ENCODE assay signal across 8 mouse cellular contexts in genomic region chr1:130715561-130716217, GRCm38 (mm10). TPM values are rescaled to one million over a fixed set of nuclear protein-coding genes. Genes with fewer than 3 reads are reported as not detected.
DNase-seq lines count a peak whose midpoint lies in the region; ATAC-seq and TF ChIP-seq lines count a peak whose summit lies in the region.

Gene Gm29427 (minus strand): TSS chr1:130715799.

- no peak for TF ChIP-seq POLR2A in bone marrow macrophage, adult 2 months (IDR thresholded peaks at IDR 0.05; ENCODE audit: borderline replicate concordance, low read depth, low read length)
- peak; percentile 82 for TF ChIP-seq POLR2A in embryonic fibroblast, embryonic 13.5 days (IDR thresholded peaks at IDR 0.05; ENCODE audit: low read depth, low read length)
- TF ChIP-seq POLR2A in liver, adult 2 months (IDR thresholded peaks at IDR 0.05; ENCODE audit: extremely low read depth, insufficient read depth, low read length): peak; percentile 77
- peak; percentile 65 for TF ChIP-seq POLR2A in myocyte (IDR thresholded peaks at IDR 0.05; ENCODE audit: insufficient read length, low read depth)

- H3K27me3 ChIP-seq in heart, embryonic 11.5 days (ENCODE audit: control insufficient read depth, insufficient read depth, low read length): no peaks in the 10 kb centered on the region; the same call in 1 of the 2 replicates
- H3K27me3 ChIP-seq in kidney, embryonic 16.5 days (ENCODE audit: insufficient read depth, low read length): no peaks in the 10 kb centered on the region
- H3K27me3 ChIP-seq in liver, adult 2 months (ENCODE audit: control insufficient read depth, insufficient read depth, low read length): no peaks in the 10 kb centered on the region
- H3K27me3 ChIP-seq in myocyte (ENCODE audit: control insufficient read depth, insufficient read depth, insufficient read length): no peaks in the 10 kb centered on the region
- H3K27me3 ChIP-seq in splenic B cell, adult 2 months (ENCODE audit: control insufficient read depth, insufficient read depth, low read length, poor library complexity, severe bottlenecking): no peaks in the 10 kb centered on the region; the same call in 1 of the 2 replicates

- peak within 1 kb of the TSS; percentile 89 for H3K4me3 ChIP-seq in bone marrow macrophage, adult 2 months (ENCODE audit: insufficient read depth, low read length)
- peak within 1 kb of the TSS; percentile 91 for H3K4me3 ChIP-seq in embryonic fibroblast, embryonic 13.5 days (ENCODE audit: insufficient read depth, low read length)
- H3K4me3 ChIP-seq in heart, embryonic 11.5 days (ENCODE audit: low read depth, low read length): peak within 1 kb of the TSS; percentile 98
- peak within 1 kb of the TSS; percentile 91 for H3K4me3 ChIP-seq in kidney, embryonic 16.5 days (ENCODE audit: low read length)
- H3K4me3 ChIP-seq in liver, adult 2 months (ENCODE audit: insufficient read depth, low read depth, low read length): peak within 1 kb of the TSS; percentile 80
- peak within 1 kb of the TSS; percentile 99 for H3K4me3 ChIP-seq in myocyte

- H3K9ac ChIP-seq in heart, embryonic 11.5 days (ENCODE audit: low read depth, low read length): peak within 1 kb of the TSS; percentile 96
- peak within 1 kb of the TSS; percentile 88 for H3K9ac ChIP-seq in kidney, embryonic 16.5 days (replicated peaks; ENCODE audit: low read length)
- H3K9ac ChIP-seq in liver, adult 2 months (ENCODE audit: low read depth, low read length): peak within 1 kb of the TSS; percentile 83

- TF ChIP-seq CTCF in bone marrow macrophage, adult 2 months (IDR thresholded peaks at IDR 0.05; ENCODE audit: low read depth, low read length): no peak
- no peak for TF ChIP-seq CTCF in embryonic fibroblast, embryonic 13.5 days (IDR thresholded peaks at IDR 0.05; ENCODE audit: borderline replicate concordance, insufficient read depth, low read length)
- no peak for TF ChIP-seq CTCF in liver, adult 2 months (IDR thresholded peaks at IDR 0.05; ENCODE audit: low read depth, low read length)

- 0% methylated on average over 38 of the region's 38 CpGs for WGBS in heart, embryonic 11.5 days (ENCODE audit: insufficient replicate concordance)
- WGBS in kidney, embryonic 16.5 days: 0% methylated on average over 37 of the region's 38 CpGs
- WGBS in liver, adult 2 months: under 1% methylated on average over 38 of the region's 38 CpGs

- H3K79me2 ChIP-seq in liver, adult 2 months (ENCODE audit: control insufficient read depth, insufficient read depth, low read length): peaks cover 15% of the 10 kb centered on the region; the same call in 1 of the 2 replicates
- peaks cover 37% of the 10 kb centered on the region for H3K79me2 ChIP-seq in myocyte (ENCODE audit: control insufficient read depth, insufficient read depth)

- H3K27ac ChIP-seq in bone marrow macrophage, adult 2 months (ENCODE audit: insufficient read depth, low read depth, low read length): peak within 1 kb of the TSS; percentile 60
- H3K27ac ChIP-seq in embryonic fibroblast, embryonic 13.5 days (ENCODE audit: insufficient read depth, low read length): 0 out of 2 replicates have a peak within 1 kb of the TSS, but pooled peaks have one; percentile 47
- peak within 1 kb of the TSS; percentile 87 for H3K27ac ChIP-seq in heart, embryonic 11.5 days (ENCODE audit: low read depth, low read length)
- H3K27ac ChIP-seq in kidney, embryonic 16.5 days (ENCODE audit: low read length): peak within 1 kb of the TSS; percentile 78
- peak within 1 kb of the TSS; percentile 89 for H3K27ac ChIP-seq in liver, adult 2 months (replicated peaks; ENCODE audit: insufficient read depth, low read depth, low read length)

- no peaks in the 10 kb centered on the region for H3K9me3 ChIP-seq in heart, embryonic 11.5 days (replicated peaks; ENCODE audit: control insufficient read depth, low read length)
- no peaks in the 10 kb centered on the region for H3K9me3 ChIP-seq in kidney, embryonic 16.5 days (ENCODE audit: low read length)

- H3K36me3 ChIP-seq in heart, embryonic 11.5 days (ENCODE audit: control insufficient read depth, insufficient read depth, low read length): no peaks in the 10 kb centered on the region
- H3K36me3 ChIP-seq in kidney, embryonic 16.5 days (ENCODE audit: insufficient read depth, low read length): 0 out of 2 replicates have a peak, but pooled peaks cover 3% of the 10 kb centered on the region
- peaks cover 13% of the 10 kb centered on the region for H3K36me3 ChIP-seq in liver, adult 2 months (ENCODE audit: control insufficient read depth, insufficient read depth, low read length)
- peaks cover 7% of the 10 kb centered on the region for H3K36me3 ChIP-seq in myocyte (ENCODE audit: control insufficient read depth, insufficient read depth)
- H3K36me3 ChIP-seq in splenic B cell, adult 2 months (ENCODE audit: control insufficient read depth, insufficient read depth, low read length, poor library complexity, severe bottlenecking): peaks cover 1% of the 10 kb centered on the region; the same call in 1 of the 2 replicates

- H3ac ChIP-seq in myocyte (ENCODE audit: control insufficient read depth, insufficient read length): peak within 1 kb of the TSS; percentile 81

- peak; percentile 91 for ATAC-seq in heart, embryonic 11.5 days (replicated peaks; ENCODE audit: insufficient number of reproducible peaks, low FRiP score, low TSS enrichment)
- ATAC-seq in kidney, embryonic 16.5 days (ENCODE audit: low FRiP score, low TSS enrichment): peak; percentile 97

- H3K4me1 ChIP-seq in bone marrow macrophage, adult 2 months (ENCODE audit: control insufficient read depth, insufficient read depth, low read length): peaks cover 15% of the 10 kb centered on the region
- H3K4me1 ChIP-seq in embryonic fibroblast, embryonic 13.5 days (ENCODE audit: control insufficient read depth, insufficient read depth, low read length): no peaks in the 10 kb centered on the region; the same call in 1 of the 2 replicates
- H3K4me1 ChIP-seq in heart, embryonic 11.5 days (ENCODE audit: control insufficient read depth, insufficient read depth, low read length): peaks cover 2% of the 10 kb centered on the region; the same call in 1 of the 2 replicates
- H3K4me1 ChIP-seq in kidney, embryonic 16.5 days (ENCODE audit: insufficient read depth, low read length): peaks cover 11% of the 10 kb centered on the region
- peaks cover 7% of the 10 kb centered on the region for H3K4me1 ChIP-seq in liver, adult 2 months (ENCODE audit: control insufficient read depth, insufficient read depth, low read length)

- DNase-seq in A20 (ENCODE audit: low read depth, low spot score): peak; percentile 97
- peak; percentile 95 for DNase-seq in liver, adult 2 months (ENCODE audit: extremely low read depth, low read depth, low spot score)
- DNase-seq in splenic B cell, adult 2 months (ENCODE audit: low read depth, low spot score): peak; percentile 98

- peak within 1 kb of the TSS; percentile 99 for H3K4me2 ChIP-seq in heart, embryonic 11.5 days
- peak within 1 kb of the TSS; percentile 93 for H3K4me2 ChIP-seq in kidney, embryonic 16.5 days (replicated peaks; ENCODE audit: low read depth, low read length)
- H3K4me2 ChIP-seq in myocyte (ENCODE audit: low read depth): peak within 1 kb of the TSS; percentile 94

TF ChIP-seq in myocyte, 11 proteins besides CTCF, POLR2A, EP300 and RAD21:
- no peak for TF ChIP-seq TCF12 (IDR thresholded peaks at IDR 0.05; ENCODE audit: insufficient read depth, poor library complexity, severe bottlenecking)
- no peak for TF ChIP-seq TCF3 (IDR thresholded peaks at IDR 0.05; ENCODE audit: insufficient read length, low read depth)
- no peak for TF ChIP-seq REST (IDR thresholded peaks at IDR 0.05; ENCODE audit: insufficient read depth, insufficient read length)
- no peak for TF ChIP-seq CEBPB (IDR thresholded peaks at IDR 0.05; ENCODE audit: insufficient read depth, poor library complexity, severe bottlenecking)
- TF ChIP-seq USF1 (IDR thresholded peaks at IDR 0.05; ENCODE audit: low read depth): peak; percentile 94
- TF ChIP-seq MAX (IDR thresholded peaks at IDR 0.05; ENCODE audit: low read depth): no peak
- no peak for TF ChIP-seq SRF (IDR thresholded peaks at IDR 0.05; ENCODE audit: control insufficient read depth, insufficient read length, low read depth)
- no peak for TF ChIP-seq E2F4 (IDR thresholded peaks at IDR 0.05; ENCODE audit: insufficient read depth)
- peak; percentile 82 for TF ChIP-seq POLR2AphosphoS2 (IDR thresholded peaks at IDR 0.05; ENCODE audit: insufficient read length, low read depth)
- no peak for TF ChIP-seq MYOG (IDR thresholded peaks at IDR 0.05; ENCODE audit: control insufficient read depth in 1 of 3, insufficient read depth in 1 of 3, insufficient read length in 2 of 3, low read depth in 2 of 3)
- TF ChIP-seq MYOD1 (IDR thresholded peaks at IDR 0.05; ENCODE audit: control insufficient read depth in 1 of 3, insufficient read length in 2 of 3, low read depth in 2 of 3): no peak

RNA-seq across cellular contexts. Expression of gene Gm29427, which starts in this region (rescaled TPM):
- not detected in 2 replicates for polyA plus RNA-seq in bone marrow macrophage, adult 2 months (2012; ENCODE audit: insufficient read depth, insufficient read length, missing spikeins)
- not detected in 2 replicates for polyA plus RNA-seq in embryonic fibroblast, embryonic 13.5 days (2011; ENCODE audit: insufficient read length, low read depth, missing spikeins)
- not detected in 2 replicates for polyA plus RNA-seq in heart, embryonic 11.5 days (2014; fragmentation: Nextera tagmentation; extraction: Ambion mirVana)
- not detected in 2 replicates for polyA plus RNA-seq in kidney, embryonic 16.5 days (2015; fragmentation: Nextera tagmentation; extraction: Ambion mirVana)
- total RNA-seq in liver, adult 2 months (2014; rRNA removed): 0.20 TPM in 1 of 2 replicates, not detected in the other
- polyA plus RNA-seq in liver, adult 2 months (2012; rRNA removed): not detected in 2 replicates
- polyA plus RNA-seq in myocyte (2012; fragmentation: generic; extraction: Trizol): not detected

Comparison
In these comparisons a context has a peak if more than half of its experiments do, and no peak if none do; other contexts are left out.
1. Peak in every context shown above with its lines: DNase-seq, ATAC-seq, H3K4me3 ChIP-seq and H3K27ac ChIP-seq.
2. Peak in ATAC-seq, H3K4me3 ChIP-seq, H3K27ac ChIP-seq, H3K9ac ChIP-seq and H3K4me2 ChIP-seq in heart, embryonic 11.5 days; RNA of the gene not detected or under 1 TPM.
3. Peak in ATAC-seq, H3K4me3 ChIP-seq, H3K27ac ChIP-seq, H3K9ac ChIP-seq and H3K4me2 ChIP-seq in kidney, embryonic 16.5 days; RNA of the gene not detected or under 1 TPM.
4. Peak in DNase-seq, H3K4me3 ChIP-seq, H3K27ac ChIP-seq and H3K9ac ChIP-seq in liver, adult 2 months; RNA of the gene not detected or under 1 TPM.